Mouse (Mus musculus): Measurements from ENCODE around the gene Chaf1b. TPM values are rescaled to one million over a fixed set of nuclear protein-coding genes. Genes with fewer than 3 reads are reported as not detected.

Gene Chaf1b
- total RNA-seq (2021) = 1 to 10 TPM; 2.8 TPM
- long read RNA-seq, experiment 1, transcript Chaf1b-201 (14 exons, 1,922 nt) = major isoform, 6 of 7 reads
- long read RNA-seq, experiment 1, partial matches to known transcripts = 0 of 7 reads
- long read RNA-seq, experiment 1, other reads (novel, unspliced or antisense) = 1 of 7 reads
- long read RNA-seq, experiment 2, partial matches to known transcripts = 0 of 4 reads
- long read RNA-seq, experiment 2, other reads (novel, unspliced or antisense) = 1 of 4 reads

DNA sequence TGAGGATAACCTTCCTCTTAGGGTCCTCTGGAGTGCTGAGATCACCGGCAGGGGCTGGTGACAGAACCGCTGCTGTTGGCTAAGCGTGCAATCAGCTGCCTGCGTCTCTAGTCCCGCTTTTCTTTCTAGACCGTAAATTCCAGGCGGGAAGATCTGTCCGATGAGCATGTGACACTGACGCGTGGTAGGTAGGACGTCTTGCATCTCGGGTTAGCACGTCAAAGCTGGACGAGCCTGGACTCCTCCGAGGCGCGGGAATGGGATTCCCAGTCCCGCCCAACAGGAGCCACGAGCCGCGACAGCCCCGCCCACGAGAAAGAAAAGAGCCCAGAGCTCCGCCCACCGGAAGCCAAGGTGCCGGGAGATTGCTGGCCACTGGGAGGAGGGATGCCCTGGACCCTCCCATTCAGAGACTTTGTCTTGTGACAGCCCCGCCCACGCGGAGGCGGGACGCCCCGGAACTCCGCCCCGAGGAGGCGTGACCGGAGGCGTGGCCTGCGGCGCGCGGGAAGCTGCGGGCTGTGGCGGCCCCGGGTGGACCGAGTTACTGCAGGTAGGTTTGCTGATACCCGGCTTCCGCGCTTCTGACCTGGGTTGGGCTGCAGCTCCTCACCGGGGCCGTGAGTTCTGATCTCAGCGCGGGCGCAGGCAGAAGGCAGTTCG lies at the start of gene Chaf1b:
Gene Chaf1b, plus strand, starts transcription at position 479 of the 663 bp plus-strand sequence.
- DNase-seq = peak; percentile 94 to 98
- intact Hi-C loops (cut with DNase I) = no loop called here

DNA sequence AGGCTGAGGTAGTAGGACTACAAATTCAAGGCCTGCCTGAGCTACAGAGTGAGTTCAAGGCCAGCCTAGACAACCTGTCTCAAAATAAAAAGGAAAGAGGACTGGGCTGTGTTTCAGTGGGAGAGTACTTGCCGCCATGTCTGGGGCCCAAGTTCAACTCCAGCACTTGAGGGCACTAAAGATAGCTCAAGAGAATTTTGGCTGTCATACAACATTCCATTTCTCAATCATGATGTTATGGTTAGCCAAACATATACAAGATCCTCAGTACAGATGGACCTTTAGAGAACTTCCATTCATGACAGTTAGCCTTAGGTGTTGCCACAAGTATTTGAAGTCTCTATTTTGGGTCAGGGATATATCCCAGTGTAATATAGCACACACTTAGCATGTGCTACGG lies 49.6 kb upstream of the Chaf1b start:
- intact Hi-C loops (cut with DNase I) = no loop called here
- DNase-seq = no peak

DNA sequence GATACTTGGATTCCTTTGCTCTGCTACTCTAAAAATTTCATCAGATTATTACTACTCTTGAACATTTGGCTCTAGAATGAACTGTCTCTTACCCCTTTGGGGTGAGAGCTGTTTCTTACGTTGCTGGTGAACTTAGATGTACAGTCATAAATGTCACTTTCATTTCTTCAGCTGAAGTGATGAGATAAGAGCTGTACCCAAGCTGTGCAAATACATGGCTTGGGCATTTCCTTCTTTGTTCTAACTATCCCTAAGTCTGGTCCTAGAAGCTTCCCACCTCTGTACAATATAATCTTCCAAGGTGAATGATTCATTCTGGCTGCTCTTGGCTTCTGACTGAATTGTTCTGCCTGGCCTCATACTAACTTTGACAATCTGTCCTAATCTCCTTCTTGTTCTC lies 44.7 kb upstream of the Chaf1b start:
- no peak for DNase-seq
- intact Hi-C loops (cut with DNase I) = no loop called here

DNA sequence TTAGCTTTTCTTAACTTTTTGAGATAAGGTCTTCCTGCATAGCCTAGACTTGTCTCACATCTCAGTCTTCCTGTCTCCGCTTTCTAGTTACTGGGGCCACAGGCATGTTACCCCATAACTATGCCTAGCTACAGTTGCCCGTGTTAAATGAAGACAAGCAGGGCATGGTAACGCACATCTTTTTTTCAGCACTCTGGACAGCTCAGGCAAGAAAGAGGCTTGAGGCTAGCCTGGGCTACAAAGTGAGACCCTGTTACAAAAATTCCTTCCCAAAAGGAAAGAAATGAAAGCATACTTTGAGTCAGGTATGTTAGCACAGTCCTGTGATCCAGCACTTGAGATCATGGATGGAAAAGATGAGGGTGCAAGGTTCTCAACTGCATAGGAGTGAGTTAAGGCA lies 33.2 kb upstream of the Chaf1b start:
- intact Hi-C loops (cut with DNase I) = no loop called here

DNA sequence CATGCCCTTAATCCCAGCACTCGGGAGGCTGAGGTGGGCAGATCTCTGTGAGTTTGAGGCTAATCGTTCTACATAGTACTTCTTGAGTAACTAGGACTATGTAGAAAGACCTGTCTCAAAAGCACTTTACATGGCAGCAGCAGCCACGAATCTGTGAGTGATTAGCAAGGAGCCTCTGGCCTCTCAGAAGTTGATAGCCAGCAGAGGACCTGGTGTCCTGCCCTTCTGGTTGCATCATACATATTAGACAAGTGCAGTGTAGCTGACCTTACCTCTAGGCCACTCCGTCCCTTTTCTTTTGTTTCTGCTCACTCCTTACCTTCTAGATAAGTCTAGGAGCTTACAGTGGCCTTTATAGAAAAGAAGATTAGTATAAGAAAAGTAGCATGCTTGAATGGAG lies 23.7 kb upstream of the Chaf1b start:
- no peak for DNase-seq
- intact Hi-C loops (cut with DNase I) = no loop called here

More for the DNA sequence above, 33.2 kb upstream of the Chaf1b start:
- DNase-seq = no peak

DNA sequence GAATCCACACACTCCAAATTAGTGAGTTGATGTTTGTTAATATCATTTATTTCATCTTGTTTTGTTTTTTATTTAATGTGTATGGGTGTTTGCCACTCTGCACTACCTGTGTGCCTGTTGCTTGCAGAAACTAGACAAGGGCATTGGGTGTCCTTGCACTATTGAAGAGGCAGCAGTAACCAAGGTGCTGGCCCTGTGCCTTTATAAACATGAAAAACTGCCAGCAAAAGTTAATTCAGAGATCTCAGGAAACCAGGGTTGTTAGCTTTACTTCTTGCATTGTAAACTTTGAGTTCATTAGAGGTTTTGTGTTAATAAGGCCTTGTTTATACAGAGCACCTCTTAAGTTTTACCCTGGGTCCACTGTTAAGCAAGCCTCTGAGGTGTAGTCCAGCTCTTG lies 23.0 kb upstream of the Chaf1b start:
- DNase-seq = no peak
- intact Hi-C loops (cut with DNase I) = no loop called here

DNA sequence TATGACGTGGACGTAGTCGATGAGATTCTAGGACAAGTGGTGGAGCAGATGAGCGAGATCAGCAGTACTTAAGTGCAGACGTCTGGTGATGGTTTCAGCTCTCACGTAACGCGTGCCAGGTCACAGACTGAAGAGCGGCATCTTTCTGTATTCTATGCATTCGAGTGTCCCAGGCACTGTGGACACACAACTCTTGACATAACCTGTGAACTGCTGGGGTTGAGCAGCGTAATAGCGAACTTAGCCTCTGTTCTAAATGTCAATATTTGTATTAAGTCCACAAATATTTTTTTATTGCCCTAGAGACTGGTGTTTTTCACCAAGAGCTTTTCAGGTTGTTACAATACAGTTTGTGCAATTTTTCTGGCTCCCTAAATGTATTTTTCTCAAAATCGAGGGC lies 8.9 kb upstream of the Chaf1b start:
- intact Hi-C loops (cut with DNase I) = no loop called here
- no peak for DNase-seq

DNA sequence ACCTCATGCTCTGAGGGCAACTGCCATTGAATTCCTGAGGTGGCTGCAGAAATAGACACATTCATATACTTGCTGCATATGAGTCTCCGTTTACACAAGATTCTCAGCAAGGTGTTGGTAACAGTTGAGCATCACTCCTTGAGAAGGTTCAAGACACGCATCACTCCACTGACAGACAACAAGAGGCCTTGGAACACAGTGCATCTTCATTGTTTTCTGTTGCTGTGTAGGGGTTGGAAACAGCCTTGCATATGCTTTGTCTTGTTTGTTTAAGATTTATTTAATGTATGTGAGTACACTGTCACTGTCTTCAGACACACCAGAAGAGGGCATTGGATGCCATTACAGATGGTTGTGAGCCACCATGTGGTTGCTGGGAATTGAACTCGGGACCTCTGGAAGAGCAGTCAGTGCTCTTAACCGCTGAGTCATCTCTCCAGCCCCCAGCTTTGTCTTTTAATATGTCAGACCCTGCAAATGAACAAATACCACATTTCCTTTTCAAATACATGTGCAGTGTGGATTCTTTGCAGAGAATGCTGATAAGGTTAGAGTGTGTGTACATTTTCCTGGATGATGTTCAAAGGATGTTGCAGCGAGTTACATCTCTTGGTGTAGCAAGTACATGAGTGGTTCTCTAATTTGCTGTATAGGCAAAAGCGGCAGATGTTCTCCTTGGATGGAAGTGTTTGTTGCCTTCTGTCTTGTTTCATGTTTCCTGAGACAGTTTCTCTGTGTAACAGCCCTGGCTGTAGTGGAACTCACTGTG lies 5.9 kb upstream of the Chaf1b start:
- DNase-seq = no peak
- intact Hi-C loops (cut with DNase I) = no loop called here

DNA sequence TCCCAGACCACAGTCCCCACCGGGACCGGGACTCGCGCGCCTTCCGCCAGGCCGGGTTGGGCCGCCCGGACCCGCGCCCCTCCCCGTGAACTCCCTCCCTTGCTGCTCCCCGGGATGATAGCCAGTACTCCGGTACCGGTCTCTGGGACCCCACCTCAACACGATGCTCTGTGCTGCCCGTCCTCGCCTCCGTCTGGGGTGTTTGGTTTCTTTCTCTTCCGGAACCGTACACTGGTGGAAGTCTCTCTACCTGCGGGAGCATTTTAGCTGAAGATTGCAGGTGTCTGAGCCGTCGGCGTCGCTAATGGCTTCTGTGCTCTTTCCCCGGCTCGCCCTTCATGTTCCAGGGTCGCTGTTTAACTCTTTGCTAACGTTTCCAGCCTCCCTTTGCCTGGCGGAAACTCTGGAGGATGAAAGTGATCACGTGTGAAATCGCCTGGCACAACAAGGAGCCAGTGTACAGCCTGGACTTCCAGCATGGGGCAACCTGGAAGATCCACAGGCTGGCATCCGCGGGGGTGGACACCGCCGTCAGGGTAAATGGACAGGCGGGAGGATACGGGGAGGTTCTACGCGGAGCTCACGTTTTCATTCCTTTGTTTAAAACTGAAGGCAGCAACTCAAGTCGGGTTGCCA lies 503 bp downstream of the Chaf1b start:
- DNase-seq = peak; percentile 6 to 16
- intact Hi-C loops (cut with DNase I) = no loop called here

DNA sequence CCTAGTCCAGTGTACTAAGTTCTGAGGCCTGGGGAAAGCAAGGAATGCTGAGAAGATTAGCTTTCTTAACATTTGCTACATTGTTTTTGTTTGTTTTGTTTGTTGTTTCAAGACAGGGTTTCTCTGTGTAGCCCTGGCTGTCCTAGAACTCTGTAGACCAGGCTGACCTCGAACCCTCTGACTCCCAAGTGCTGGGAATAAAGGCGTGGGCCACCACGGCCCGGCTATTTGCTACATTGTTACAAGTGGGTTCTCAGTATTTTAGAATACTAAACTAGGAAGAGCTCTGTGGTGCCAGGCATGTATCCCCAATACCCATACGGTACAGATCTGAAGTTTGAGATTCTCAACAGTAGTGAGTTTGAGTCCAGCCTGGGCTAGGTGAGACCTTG lies 1.0 kb downstream of the Chaf1b start:
- DNase-seq = no peak
- intact Hi-C loops (cut with DNase I) = no loop called here

DNA sequence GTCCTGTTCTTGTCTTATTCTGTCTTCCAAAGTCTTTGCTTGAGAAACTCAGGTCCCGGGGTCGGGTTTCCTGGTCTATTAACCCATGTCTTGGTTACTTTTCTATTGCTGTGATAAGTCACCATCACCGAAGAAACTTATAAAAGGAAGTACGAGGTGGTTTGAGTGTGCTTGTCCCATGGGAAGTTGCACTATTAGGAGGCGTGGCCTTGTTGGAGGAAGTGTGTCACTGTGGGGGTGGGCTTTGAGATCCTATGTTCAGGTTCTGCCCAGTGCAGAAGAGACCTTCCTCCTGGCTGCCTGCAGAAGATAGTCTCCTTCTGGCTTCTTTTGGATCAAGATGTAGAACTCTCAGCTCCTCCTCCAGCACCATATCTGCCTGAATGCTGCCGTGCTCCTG lies 4.8 kb downstream of the Chaf1b start:
- intact Hi-C loops (cut with DNase I) = no loop called here

DNA sequence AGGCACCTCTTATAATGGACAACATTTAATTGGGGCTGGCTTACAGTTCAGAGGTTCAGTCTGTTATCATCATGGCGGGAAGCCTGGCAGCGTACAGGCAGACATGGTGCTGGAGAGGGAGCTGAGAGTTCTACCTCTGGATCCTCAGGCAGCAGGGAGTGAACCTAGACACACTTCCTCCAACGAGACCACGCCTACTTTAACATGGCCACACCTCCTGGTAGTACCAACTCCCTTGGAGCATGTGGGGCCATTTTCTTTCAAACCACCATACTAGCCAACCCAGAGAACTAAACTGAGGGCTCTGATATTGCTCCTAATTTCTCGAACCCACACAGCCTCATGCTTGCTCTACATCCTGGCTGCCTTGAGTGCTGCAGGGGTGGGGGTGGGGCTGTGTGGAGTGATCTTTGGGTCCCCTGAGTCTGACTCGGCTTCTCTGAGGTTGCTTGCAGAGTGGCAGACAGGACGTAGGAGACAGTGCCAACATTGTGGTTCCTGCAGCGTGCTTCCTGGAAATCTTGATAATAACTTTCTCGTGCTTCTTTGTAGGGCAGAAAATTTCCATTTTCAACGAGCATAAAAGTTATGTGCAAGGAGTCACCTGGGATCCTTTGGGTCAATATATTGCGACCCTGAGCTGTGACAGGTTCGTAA lies 7.4 kb downstream of the Chaf1b start:
- no peak for DNase-seq
- intact Hi-C loops (cut with DNase I) = no loop called here

More for the DNA sequence above, 4.8 kb downstream of the Chaf1b start:
- no peak for DNase-seq

DNA sequence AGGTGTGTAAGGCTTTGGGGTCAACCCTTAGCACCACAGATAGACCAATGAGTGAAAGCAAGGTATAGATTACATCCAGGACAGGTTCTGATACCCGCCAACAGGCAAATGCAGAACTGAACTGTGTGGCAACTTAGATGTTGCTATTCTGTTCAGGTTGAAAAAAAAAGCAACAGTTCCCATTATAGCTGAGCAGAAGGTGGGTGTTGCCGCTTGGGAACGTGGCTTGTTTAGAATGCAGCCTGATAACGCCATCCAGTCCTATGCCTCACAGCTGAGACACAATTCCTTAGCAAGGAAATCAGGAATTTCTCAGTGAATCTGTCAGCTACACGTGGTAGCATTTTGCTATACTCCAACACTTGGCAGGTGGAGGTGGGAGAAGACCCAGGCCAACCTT lies 9.6 kb downstream of the Chaf1b start:
- no peak for DNase-seq
- intact Hi-C loops (cut with DNase I) = no loop called here

DNA sequence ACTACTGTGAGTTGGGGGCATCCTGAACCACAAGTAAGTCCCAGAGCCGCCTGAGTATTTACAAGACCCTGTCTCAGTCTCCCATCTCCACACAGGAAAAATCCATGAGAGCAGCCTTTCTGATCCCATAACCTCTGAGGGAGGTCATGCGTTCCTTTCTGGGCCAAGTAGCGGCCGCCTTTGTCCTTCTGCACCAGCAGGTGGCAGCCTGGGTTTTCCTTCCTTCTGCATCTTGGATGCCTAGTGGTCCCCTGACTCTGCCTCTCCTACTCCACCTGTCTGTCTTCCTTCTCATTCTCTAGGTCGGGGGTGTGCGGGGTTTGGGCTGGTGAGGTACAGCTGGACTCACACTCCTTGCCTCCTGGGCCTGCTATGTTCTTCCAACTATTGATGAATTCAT lies 19.3 kb downstream of the Chaf1b start:
- no peak for DNase-seq
- intact Hi-C loops (cut with DNase I) = no loop called here

DNA sequence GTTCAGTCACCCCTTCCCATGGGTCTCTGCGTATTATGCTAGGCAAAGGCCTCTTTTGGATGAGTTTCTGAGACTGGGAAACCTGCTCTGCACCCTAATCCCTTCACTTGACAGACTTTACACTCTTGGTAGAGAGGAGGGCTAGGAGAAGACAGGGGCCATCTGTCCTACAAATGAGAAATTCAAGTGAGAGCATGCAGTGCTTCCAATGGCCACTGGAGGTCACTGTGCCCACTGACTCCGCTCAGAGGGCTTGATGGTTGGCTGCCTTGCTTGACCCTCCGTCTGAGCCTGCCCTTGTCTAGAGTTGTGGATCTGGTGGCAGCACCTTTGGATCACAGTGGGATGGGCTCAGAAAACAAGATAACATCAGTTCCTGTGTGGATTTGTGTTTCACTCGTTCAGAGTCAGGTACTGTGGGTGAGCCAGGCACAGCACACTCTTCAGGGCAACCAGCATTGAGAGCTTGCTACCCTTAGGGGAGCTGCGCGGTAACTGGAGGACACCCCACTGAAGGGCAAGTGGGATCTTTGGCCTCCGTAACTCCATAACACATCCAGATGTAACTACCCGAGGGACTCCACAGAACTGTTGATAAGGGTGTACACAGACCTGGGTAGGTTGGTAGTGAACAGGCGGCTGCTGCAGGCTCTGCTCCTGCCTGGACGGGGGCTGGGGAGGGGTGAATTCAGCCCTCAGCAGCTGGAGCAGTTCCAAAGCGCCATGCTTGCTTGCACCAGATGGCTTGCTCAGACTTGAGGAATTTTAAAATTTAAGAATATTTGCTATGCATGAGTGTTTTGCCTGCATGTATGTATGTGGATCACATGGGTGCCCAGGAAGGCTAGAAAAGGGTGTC lies 22.7 kb downstream of the Chaf1b start:
- intact Hi-C loops (cut with DNase I) = no loop called here
- DNase-seq = peak; percentile 56 to 69

DNA sequence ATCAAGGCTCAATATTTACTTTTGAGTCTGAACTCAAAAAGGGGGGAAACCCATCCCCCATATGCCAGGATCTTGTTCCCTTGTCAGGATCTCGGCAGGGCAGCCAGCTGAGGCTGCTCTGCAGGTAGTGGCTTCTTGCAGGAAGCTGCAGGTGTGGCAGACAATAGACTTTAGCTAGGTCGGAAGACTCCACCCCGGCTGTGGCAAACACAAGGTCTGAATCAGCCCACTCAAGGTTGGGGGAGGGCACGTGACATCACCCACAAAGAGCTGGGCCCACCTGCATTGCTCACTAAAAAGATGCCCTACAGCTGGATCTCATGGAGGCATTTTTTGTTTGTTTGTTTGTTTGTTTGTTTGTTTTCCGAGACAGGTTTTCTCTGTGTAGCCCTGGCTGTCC lies 24.1 kb downstream of the Chaf1b start:
- DNase-seq = no peak
- intact Hi-C loops (cut with DNase I) = no loop called here

DNA sequence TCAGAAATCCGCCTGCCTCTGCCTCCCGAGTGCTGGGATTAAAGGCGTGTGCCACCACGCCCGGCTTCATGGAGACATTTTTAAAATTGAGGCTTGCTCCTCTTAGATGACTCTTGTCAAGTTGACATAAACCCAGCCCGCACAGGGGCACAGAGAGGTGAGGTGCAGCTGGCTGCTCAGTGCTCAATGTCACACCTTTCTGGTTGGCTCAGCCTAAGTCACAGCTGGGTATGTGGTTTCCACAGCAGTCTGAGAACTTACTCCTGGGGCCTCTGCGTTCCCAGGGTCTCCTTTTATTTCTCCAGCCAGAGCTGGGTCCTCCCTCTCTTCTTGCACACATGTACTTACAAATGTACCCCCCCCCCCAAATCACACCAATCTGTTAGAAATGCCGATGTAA lies 24.5 kb downstream of the Chaf1b start:
- no peak for DNase-seq
- intact Hi-C loops (cut with DNase I) = no loop called here

DNA sequence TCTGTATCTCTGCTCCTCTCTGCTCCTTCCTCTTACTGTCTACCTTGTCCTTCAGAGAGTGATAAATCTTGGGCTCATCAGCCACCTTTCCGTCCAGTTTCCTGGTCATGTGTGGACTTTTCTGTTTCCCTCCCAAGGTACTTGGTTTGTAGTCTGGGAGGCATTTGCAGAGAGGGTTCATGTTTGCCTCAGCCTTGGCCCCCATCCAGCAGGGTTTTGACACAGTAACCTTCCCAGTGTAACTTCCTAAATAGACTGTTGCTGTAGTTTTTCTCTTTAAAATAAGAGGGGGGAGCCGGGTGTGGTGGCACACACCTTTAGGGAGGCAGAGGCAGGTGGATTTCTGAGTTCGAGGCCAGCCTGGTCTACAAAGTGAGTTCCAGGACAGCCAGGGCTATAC lies 26.2 kb downstream of the Chaf1b start:
- intact Hi-C loops (cut with DNase I) = no loop called here
- DNase-seq = no peak

DNA sequence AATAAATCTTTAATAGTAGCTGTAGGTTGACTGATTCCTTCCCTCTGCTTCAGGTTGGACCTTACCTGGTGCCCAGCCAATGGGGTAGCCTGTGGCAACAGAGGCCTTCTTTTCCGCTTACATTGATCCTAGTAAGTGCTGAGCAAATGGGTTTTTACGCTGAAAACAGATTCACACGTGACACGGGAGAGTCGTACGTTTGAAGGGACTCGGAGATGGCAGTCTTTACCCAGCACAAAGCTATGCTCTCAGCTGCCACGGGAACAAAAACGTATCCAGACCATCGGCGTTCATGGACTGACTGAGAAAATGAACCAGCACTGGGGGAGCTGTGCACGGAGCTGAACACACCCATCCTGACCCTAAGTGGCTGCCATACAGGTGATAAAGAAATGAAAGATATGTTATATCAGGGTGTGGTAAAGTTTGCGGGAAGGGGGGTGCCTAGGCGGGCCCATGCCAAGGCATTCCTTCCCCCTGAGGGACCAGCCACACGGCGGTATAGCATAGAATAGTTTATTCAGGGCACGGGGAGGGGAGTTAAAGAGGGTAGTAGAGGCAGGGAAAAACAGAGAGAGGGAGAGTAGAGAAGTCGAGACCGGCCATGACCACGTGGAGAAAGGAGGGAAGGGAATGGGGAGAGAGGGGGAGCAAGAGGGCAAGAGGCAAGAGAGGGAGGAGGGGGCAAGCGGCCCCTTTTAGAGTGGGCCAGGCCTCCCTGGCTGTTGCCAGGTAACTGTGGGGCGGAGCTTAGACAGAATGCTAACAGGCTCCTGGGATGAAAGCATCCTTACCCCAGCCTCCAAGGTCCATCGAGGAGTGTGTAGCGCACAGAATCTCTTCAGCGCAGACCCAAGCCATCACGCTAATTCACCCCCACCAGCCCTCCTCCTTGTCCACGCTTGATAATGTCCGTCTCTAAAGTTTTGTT lies 27.3 kb downstream of the Chaf1b start:
- intact Hi-C loops (cut with DNase I) = no loop called here
- DNase-seq = no peak
